Mouse (Mus musculus) forebrain, embryonic 13.5 days (tissue): ENCODE results near the gene Cacna1i. TPM values are rescaled to one million over a fixed set of nuclear protein-coding genes. Genes with fewer than 3 reads are reported as not detected.
A peak's percentile ranks its signal among the peaks of the same experiment; 100 is the strongest.

Source experiments
- ATAC-seq: fragments of 200-750 bp; cut with Nextera tagmentation; 2 replicates; pipeline ENCODE4 v1.8.0; 2017
- H3K27ac ChIP-seq: fragments of 300-500 bp; sonication (generic); 2 replicates; pipeline ENCODE4 v1.5.1; 2015; ENCODE audit warnings: inconsistent platforms, mild to moderate bottlenecking, moderate library complexity
- H3K27me3 ChIP-seq: fragments of 300-500 bp; sonication (generic); 2 replicates; pipeline ENCODE4 v1.6.1; 2015; ENCODE audit warnings: mild to moderate bottlenecking, inconsistent platforms
- H3K36me3 ChIP-seq: fragments of 300-500 bp; sonication (generic); 2 replicates; pipeline ENCODE4 v1.6.1; 2015; ENCODE audit warnings: mild to moderate bottlenecking, inconsistent platforms; ENCODE audit not compliant: poor library complexity, severe bottlenecking
- H3K4me1 ChIP-seq: fragments of 300-500 bp; sonication (generic); 2 replicates; pipeline ENCODE4 v1.6.1; 2015; ENCODE audit warnings: inconsistent platforms
- H3K4me2 ChIP-seq: fragments of 300-500 bp; sonication (generic); 2 replicates; pipeline ENCODE4 v1.6.1; 2015; ENCODE audit warnings: inconsistent platforms, mild to moderate bottlenecking, moderate library complexity
- H3K4me3 ChIP-seq: fragments of 300-500 bp; sonication (generic); 2 replicates; pipeline ENCODE4 v1.5.1; 2015; ENCODE audit warnings: mild to moderate bottlenecking, inconsistent platforms
- H3K9ac ChIP-seq: fragments of 300-500 bp; sonication (generic); 2 replicates; pipeline ENCODE4 v1.6.1; 2015; ENCODE audit warnings: mild to moderate bottlenecking, inconsistent platforms
- H3K9me3 ChIP-seq: fragments of 300-500 bp; sonication (generic); replicated peaks from 2 replicates; pipeline ENCODE4 v1.6.1; 2016; ENCODE audit warnings: inconsistent platforms
- WGBS: fragments of 180-500 bp; shearing (Covaris S2); methylation state at CpG from one replicate; pipeline ENCODE4 v1.1.7; 2015; 5-methylcytosine and 5-hydroxymethylcytosine counted together
- polyA plus RNA-seq: library from polyadenylated mRNA; unstranded; fragments of >200 nt; fragmentation: Nextera tagmentation; extraction: Ambion mirVana; gene quantifications from 2 replicates; pipeline ENCODE4 v1.2.1, GENCODE M21; 2015

Cacna1i gene
- polyA plus RNA-seq, 1 experiment from 2014 or later = 0.25 TPM

- 78% methylated on average over 5 of the region's 5 CpGs for WGBS
- Histone ChIP-seq H3K9me3 (no peaks in the 10 kb centered on the region), H3K27me3 (peaks cover 37% of the 10 kb centered on the region; the same call in 1 of the 2 replicates), H3K4me1 (peaks cover 4% of the 10 kb centered on the region; the same call in 1 of the 2 replicates), H3K36me3 (no peaks in the 10 kb centered on the region), H3K9ac (no peak overlapping the region), H3K4me3 (no peak overlapping the region), H3K27ac (no peak overlapping the region), H3K4me2 (no peak overlapping the region)
- ATAC-seq = no peak
Measured at GRCm38 (mm10) chr15:80278121-80278759, 8.8 kb upstream of the Cacna1i start.

DNA sequence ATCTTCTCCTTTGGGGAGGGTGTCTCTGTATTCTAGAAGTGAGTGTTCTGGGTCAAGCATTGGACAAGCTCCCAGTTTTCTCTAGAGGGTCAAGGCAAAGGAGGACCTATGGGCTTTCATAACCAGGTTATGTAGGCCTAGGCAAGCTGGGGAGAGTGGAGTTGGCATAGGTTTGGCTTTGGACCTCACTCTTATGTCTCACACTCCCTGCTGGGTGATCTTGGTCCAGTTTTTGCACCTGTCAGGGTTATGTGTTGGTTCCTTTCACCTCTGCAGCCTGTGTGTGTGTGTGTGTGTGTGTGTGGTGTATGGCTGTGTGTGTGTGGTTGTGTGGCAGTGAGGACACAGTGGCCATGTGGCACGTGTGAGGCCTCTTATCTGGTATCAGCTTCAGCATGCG is 8.0 kb upstream of the Cacna1i start:
- H3K9ac ChIP-seq = no peak overlapping the region
- H3K36me3 ChIP-seq = no peaks in the 10 kb centered on the region
- peaks cover 4% of the 10 kb centered on the region; the same call in 1 of the 2 replicates for H3K4me1 ChIP-seq
- no peak overlapping the region for H3K4me3 ChIP-seq
- H3K9me3 ChIP-seq = no peaks in the 10 kb centered on the region
- peaks cover 35% of the 10 kb centered on the region; the same call in 1 of the 2 replicates for H3K27me3 ChIP-seq
- H3K27ac ChIP-seq = no peak overlapping the region
- WGBS = 92% methylated on average over 2 of the region's 2 CpGs
- no peak for ATAC-seq
- no peak overlapping the region for H3K4me2 ChIP-seq

- H3K36me3 ChIP-seq = no peaks in the 10 kb centered on the region
- H3K9me3 ChIP-seq = no peaks in the 10 kb centered on the region
- no peak for ATAC-seq
- 16% methylated on average over 6 of the region's 6 CpGs for WGBS
- H3K27ac ChIP-seq = no peak overlapping the region
- no peak overlapping the region for H3K4me3 ChIP-seq
- no peak overlapping the region for H3K4me2 ChIP-seq
- no peak overlapping the region for H3K9ac ChIP-seq
- peaks cover 4% of the 10 kb centered on the region; the same call in 1 of the 2 replicates for H3K4me1 ChIP-seq
- H3K27me3 ChIP-seq = peaks cover 45% of the 10 kb centered on the region
Measured at GRCm38 (mm10) chr15:80280646-80281045, 6.4 kb upstream of the Cacna1i start.

DNA sequence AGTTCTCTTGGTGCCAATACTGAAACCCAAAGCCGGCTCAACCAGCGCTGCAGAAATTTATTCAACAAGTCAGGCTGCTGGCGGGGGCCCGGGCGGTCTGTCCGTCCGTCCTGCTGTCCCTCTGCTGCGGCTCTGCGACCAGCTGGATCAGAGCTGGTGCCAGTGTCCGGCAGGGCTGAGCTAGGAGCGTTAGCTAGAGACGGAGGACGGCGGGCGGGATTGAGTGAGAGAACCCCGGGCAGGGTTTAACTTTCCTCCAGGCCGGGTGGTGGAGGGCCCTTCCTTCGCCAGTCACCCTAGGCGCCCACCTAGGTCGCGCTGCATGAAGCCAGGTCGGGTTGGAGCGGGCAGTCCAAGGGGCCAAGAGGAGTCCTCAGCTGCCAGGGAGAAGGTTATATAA is 998 bp downstream of the Cacna1i start:
- no peaks in the 10 kb centered on the region for H3K36me3 ChIP-seq
- H3K4me1 ChIP-seq = peaks cover 14% of the 10 kb centered on the region
- H3K9ac ChIP-seq = peak overlapping the region; percentile 63
- H3K27ac ChIP-seq = no peak overlapping the region
- H3K27me3 ChIP-seq = peaks cover 73% of the 10 kb centered on the region
- peak overlapping the region; percentile 87 for H3K4me2 ChIP-seq
- 1% methylated on average over 23 of the region's 23 CpGs for WGBS
- peak overlapping the region; percentile 51 for H3K4me3 ChIP-seq
- ATAC-seq = no peak
- H3K9me3 ChIP-seq = no peaks in the 10 kb centered on the region

DNA sequence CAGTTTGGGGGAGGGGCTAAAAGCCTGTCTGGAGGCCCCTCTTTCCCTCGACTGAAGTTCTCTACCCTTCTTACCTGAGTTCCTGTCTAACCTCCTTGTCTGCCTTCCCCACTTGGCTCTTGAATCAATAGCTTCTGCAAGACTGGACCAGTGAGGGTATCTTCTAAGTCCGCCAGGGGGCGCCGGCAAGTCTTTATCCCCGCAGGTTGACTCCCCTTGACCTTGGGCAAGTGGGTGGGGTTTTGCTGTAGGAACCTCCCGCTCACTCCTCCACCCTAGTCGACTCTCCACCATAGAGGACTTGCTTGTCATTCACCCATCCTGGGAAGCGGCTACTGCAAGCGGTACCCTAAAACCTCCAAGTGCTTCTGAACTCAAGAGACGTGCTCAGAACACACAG is 2.4 kb downstream of the Cacna1i start:
- Histone ChIP-seq H3K4me3 (no peak overlapping the region), H3K4me1 (peaks cover 14% of the 10 kb centered on the region), H3K4me2 (peak overlapping the region; percentile 2; the same call in 1 of the 2 replicates), H3K9ac (no peak overlapping the region), H3K27ac (no peak overlapping the region), H3K9me3 (no peaks in the 10 kb centered on the region), H3K27me3 (peaks cover 68% of the 10 kb centered on the region), H3K36me3 (no peaks in the 10 kb centered on the region)
- WGBS = 8% methylated on average over 10 of the region's 10 CpGs
- ATAC-seq = no peak

- H3K27ac ChIP-seq = no peak overlapping the region
- no peak overlapping the region for H3K4me3 ChIP-seq
- WGBS = 98% methylated on average over 1 of the region's 1 CpGs
- H3K36me3 ChIP-seq = no peaks in the 10 kb centered on the region
- no peaks in the 10 kb centered on the region for H3K4me1 ChIP-seq
- no peak overlapping the region for H3K9ac ChIP-seq
- ATAC-seq = no peak
- H3K9me3 ChIP-seq = peaks cover 5% of the 10 kb centered on the region; the same call in 1 of the 2 replicates
- no peaks in the 10 kb centered on the region for H3K27me3 ChIP-seq
- no peak overlapping the region for H3K4me2 ChIP-seq
Measured at GRCm38 (mm10) chr15:80297146-80297545, 10.1 kb downstream of the Cacna1i start.

GRCm38 (mm10) chr15:80303779-80304178 is 16.7 kb downstream of the Cacna1i start:
- Histone ChIP-seq H3K27ac (no peak overlapping the region), H3K27me3 (0 out of 2 replicates have a peak, but pooled peaks cover 4% of the 10 kb centered on the region), H3K4me3 (no peak overlapping the region), H3K9me3 (no peaks in the 10 kb centered on the region), H3K4me1 (no peaks in the 10 kb centered on the region), H3K9ac (no peak overlapping the region), H3K36me3 (no peaks in the 10 kb centered on the region), H3K4me2 (no peak overlapping the region)
- ATAC-seq = no peak
- WGBS = 74% methylated on average over 14 of the region's 14 CpGs

GRCm38 (mm10) chr15:80304188-80304587 is 17.1 kb downstream of the Cacna1i start:
- Histone ChIP-seq H3K9me3 (no peaks in the 10 kb centered on the region), H3K4me3 (no peak overlapping the region), H3K4me1 (no peaks in the 10 kb centered on the region), H3K4me2 (no peak overlapping the region), H3K27me3 (0 out of 2 replicates have a peak, but pooled peaks cover 4% of the 10 kb centered on the region), H3K9ac (no peak overlapping the region), H3K36me3 (no peaks in the 10 kb centered on the region), H3K27ac (no peak overlapping the region)
- 82% methylated on average over 12 of the region's 12 CpGs for WGBS
- no peak for ATAC-seq

DNA sequence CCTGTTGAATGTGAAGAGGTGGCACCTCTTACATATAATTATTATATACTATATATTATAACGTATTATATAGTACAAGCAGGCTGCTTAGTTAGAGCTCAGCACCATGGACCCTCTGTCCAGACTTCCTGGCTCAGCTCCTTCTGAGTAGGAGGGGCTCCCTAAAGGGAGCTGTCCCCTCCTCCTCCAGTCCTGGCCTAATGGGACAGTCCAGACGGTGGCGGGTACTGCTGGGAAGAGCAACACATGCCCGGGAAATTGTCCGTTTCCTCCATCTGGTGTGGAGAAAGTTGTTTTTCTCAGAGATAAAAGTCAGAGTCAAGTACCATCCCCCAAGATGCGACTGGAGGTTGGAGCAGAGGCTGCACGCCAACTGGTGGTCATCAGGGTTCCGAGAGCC is 19.1 kb downstream of the Cacna1i start:
- H3K4me1 ChIP-seq = no peaks in the 10 kb centered on the region
- ATAC-seq = no peak
- H3K27me3 ChIP-seq = 0 out of 2 replicates have a peak, but pooled peaks cover 4% of the 10 kb centered on the region
- no peak overlapping the region for H3K4me2 ChIP-seq
- H3K27ac ChIP-seq = no peak overlapping the region
- 81% methylated on average over 8 of the region's 8 CpGs for WGBS
- H3K9me3 ChIP-seq = no peaks in the 10 kb centered on the region
- H3K9ac ChIP-seq = no peak overlapping the region
- H3K36me3 ChIP-seq = no peaks in the 10 kb centered on the region
- no peak overlapping the region for H3K4me3 ChIP-seq

- no peak overlapping the region for H3K4me2 ChIP-seq
- no peak overlapping the region for H3K4me3 ChIP-seq
- H3K27me3 ChIP-seq = no peaks in the 10 kb centered on the region
- H3K4me1 ChIP-seq = peaks cover 30% of the 10 kb centered on the region
- WGBS = 4% methylated on average over 7 of the region's 7 CpGs
- no peaks in the 10 kb centered on the region for H3K9me3 ChIP-seq
- H3K9ac ChIP-seq = no peak overlapping the region
- ATAC-seq = peak; percentile 62
- no peaks in the 10 kb centered on the region for H3K36me3 ChIP-seq
- no peak overlapping the region for H3K27ac ChIP-seq
Measured at GRCm38 (mm10) chr15:80314731-80315130, 27.7 kb downstream of the Cacna1i start.

DNA sequence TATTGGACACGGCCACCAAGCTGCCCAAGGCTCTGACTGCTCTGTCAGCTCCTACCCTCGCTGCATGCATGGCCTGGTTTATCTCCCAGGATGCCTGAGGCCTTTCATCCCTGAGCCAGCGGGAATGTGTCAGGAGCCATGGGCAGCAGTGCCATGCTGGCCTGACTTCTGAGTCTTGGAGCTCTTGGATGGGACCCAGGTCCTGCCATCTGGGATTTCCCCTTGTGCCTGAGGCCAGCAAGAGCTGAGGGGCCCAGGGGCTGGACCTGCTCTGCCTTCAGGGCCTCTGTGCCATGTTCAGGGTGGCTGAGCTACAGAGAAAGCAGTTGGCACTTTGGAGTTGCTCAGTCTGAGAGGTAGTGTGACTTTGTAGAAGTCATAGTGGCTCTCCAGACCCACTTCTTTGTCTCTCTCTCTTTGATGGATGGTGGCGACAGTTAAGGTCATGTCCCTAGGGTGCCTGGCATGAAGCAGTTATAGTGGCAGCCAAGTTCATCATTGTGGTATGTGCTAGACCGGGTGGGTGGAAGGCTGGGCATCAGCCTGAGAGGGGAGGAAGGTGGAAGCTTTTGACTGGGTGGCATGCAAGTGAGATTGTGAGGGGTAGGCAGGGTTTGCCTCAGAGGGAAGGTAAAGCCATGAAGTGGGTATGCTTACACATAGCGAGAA is 30.1 kb downstream of the Cacna1i start:
- 84% methylated on average over 6 of the region's 6 CpGs for WGBS
- no peak for ATAC-seq
- H3K27ac ChIP-seq = no peak overlapping the region
- no peak overlapping the region for H3K4me3 ChIP-seq
- H3K4me2 ChIP-seq = no peak overlapping the region
- no peaks in the 10 kb centered on the region for H3K27me3 ChIP-seq
- peaks cover 30% of the 10 kb centered on the region for H3K4me1 ChIP-seq
- no peak overlapping the region for H3K9ac ChIP-seq
- no peaks in the 10 kb centered on the region for H3K9me3 ChIP-seq
- no peaks in the 10 kb centered on the region for H3K36me3 ChIP-seq

GRCm38 (mm10) chr15:80317841-80318530 is 30.9 kb downstream of the Cacna1i start:
- H3K36me3 ChIP-seq = no peaks in the 10 kb centered on the region
- no peak overlapping the region for H3K27ac ChIP-seq
- no peak for ATAC-seq
- H3K4me3 ChIP-seq = no peak overlapping the region
- no peak overlapping the region for H3K4me2 ChIP-seq
- H3K9me3 ChIP-seq = no peaks in the 10 kb centered on the region
- WGBS = 46% methylated on average over 8 of the region's 8 CpGs
- no peak overlapping the region for H3K9ac ChIP-seq
- H3K4me1 ChIP-seq = peaks cover 30% of the 10 kb centered on the region
- no peaks in the 10 kb centered on the region for H3K27me3 ChIP-seq
